Mouse (Mus musculus) heart, adult 2 months (tissue): ENCODE measurements around the gene Tbc1d22a.

Experiments used
- CTCF ChIP-seq: fragments of 200-600 bp; IDR thresholded peaks from 2 replicates; pipeline ENCODE4 v1.8.1; 2022; ENCODE audit warnings: antibody characterized with exemption, mild to moderate bottlenecking, moderate library complexity
- EP300 ChIP-seq: fragments of 200-500 bp; IDR thresholded peaks from 2 replicates; pipeline ENCODE4 v1.6.1; 2011; ENCODE audit warnings: low read depth, low read length, control low read depth; ENCODE audit not compliant: insufficient read depth
- POLR2A ChIP-seq: fragments of 200-500 bp; IDR thresholded peaks from 2 replicates; pipeline ENCODE4 v1.6.1; 2011; ENCODE audit warnings: mild to moderate bottlenecking, low read depth, low read length, control low read depth; ENCODE audit not compliant: insufficient read depth

- no peak for TF ChIP-seq CTCF
- no peak for TF ChIP-seq EP300
- TF ChIP-seq POLR2A = no peak
Observed at GRCm38 (mm10) chr15:86366726-86367125, 152.5 kb downstream of the Tbc1d22a start.
